Mouse (Mus musculus) splenic B cell, adult 2 months (primary cell): ENCODE measurements around the gene Nostrin.

Experiments
- DNase-seq: peaks from one replicate; pipeline ENCODE4 v3.0.0-alpha.2; 2011; ENCODE audit warnings: low read depth, low spot score
- H3K27me3 ChIP-seq: 2 replicates; pipeline ENCODE4 v1.6.1; 2012; ENCODE audit warnings: mild to moderate bottlenecking, low read length, moderate library complexity, mixed read lengths; ENCODE audit not compliant: control insufficient read depth, poor library complexity, insufficient read depth, severe bottlenecking
- H3K36me3 ChIP-seq: 2 replicates; pipeline ENCODE4 v1.6.1; 2012; ENCODE audit warnings: mild to moderate bottlenecking, low read length, moderate library complexity, mixed read lengths; ENCODE audit not compliant: control insufficient read depth, poor library complexity, insufficient read depth, severe bottlenecking

Nostrin gene

DNA sequence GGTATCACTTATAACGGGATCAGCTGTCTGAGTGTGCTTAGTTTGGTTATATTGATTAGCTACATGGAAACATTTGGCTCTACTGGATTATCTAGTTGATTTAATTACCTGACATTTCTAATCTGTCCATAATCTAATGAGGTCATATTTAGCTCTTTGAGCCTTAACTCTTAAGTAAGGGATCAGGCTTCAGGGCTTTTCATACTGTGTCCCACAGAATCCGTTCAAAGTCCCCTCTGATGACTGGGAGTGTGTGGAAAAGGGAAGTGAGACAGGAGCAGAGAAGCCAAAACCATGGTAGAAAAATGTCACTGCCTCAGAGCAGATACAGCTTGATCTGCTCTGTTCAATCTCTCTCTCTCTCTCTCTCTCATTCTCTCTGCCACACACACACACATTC lies 4.6 kb downstream of the Nostrin start:
- Histone ChIP-seq H3K27me3 (no peaks in the 10 kb centered on the region), H3K36me3 (no peaks in the 10 kb centered on the region)
- DNase-seq: no peak

DNA sequence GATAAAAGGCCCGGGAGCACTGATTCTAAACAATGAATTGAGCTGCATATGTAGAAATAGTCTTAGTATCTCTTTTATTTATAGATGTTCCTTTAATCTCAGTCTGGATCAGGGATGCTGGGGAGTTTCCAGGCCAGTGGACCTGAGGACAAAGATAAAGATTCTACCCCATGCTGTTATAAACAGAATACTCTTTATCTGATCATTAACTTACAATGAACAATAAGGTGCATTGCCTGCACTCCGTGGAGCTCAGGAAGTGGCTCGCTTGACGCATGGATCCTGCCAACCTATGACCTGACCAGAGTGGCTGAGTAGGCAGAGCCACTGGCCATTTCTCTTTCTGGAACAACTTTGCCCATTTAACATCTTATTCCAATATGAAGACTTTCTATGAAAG lies 5.2 kb downstream of the Nostrin start:
- Histone ChIP-seq H3K36me3 (no peaks in the 10 kb centered on the region), H3K27me3 (no peaks in the 10 kb centered on the region)
- no peak for DNase-seq

DNA sequence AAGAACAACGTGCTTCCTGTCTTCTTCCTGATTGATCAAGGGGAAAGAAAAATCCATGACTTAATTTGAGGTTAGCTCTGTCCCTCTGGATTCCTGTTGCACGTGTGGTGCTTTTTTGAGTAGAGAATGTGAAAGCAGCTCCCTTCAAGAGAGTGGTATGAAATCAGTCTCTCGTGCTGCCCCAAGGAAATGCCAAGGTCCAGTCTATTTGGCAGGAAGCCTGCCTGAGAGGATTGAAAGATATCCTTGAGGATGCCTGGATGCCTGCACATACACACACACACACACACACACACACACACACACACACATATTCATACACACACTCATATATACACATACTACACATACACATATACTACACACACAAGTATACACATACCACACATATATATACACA lies 13.1 kb downstream of the Nostrin start:
- DNase-seq: no peak
- Histone ChIP-seq H3K27me3 (no peaks in the 10 kb centered on the region), H3K36me3 (no peaks in the 10 kb centered on the region)

DNA sequence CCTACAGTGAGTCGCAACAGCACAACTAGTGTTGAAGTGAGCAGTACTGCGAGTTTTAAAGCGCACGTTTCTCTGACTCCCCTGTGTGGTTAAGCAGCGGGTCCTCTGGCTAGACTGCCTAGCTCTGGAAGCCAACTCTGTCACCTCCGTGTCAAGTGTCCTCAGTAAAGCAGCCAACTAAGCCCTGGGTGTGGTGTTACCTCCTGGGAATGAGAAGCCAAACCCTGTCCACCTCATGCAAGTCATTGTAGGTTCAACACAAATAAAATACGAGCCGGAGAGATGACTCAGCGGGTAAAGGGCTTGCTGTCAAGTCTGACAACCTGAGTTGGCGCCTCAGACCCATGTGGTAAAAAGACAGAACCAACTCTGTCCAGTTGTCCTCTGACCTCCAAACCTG lies 13.6 kb downstream of the Nostrin start:
- H3K36me3 ChIP-seq: no peaks in the 10 kb centered on the region
- no peaks in the 10 kb centered on the region for H3K27me3 ChIP-seq
- DNase-seq: no peak

DNA sequence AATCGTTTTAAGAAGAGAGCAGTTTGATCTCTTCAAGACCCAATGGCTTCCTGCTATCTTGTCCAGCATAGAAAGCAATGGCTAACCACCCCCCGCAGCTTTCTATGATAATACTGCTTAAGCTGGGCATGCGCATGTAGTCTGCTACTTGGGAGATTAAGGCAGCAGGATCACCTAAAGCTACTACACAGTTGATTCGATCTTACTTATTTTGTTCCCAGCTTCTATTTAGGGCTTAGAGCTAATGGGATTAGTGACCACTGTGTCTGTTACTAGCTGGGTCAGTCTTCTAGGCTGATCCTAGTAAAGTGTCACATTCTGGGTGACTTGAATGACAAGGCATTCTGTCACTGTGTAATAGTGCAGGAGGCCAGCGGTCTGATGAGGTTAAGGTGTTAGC lies 15.2 kb downstream of the Nostrin start:
- no peak for DNase-seq
- Histone ChIP-seq H3K36me3 (no peaks in the 10 kb centered on the region), H3K27me3 (no peaks in the 10 kb centered on the region)

DNA sequence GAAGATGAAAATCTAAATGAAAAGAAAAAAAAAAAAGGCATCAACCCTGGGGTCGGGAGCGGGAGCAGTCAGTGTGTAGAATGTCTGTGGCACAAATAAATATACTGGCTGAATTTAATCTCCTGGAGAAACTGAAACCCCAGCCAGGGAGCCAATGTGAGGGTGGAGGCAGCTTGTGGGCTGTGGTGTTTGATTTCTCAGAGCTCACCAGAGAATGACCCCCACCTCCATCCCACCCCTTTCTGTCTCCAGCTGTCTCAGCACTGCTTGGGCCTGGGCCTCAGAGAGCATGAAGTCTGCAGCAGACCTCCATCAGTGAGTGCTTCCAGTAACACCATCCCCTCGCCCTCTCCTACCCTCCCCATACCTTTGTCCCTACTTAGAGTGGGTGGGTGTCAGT lies 20.3 kb downstream of the Nostrin start:
- no peak for DNase-seq
- Histone ChIP-seq H3K36me3 (no peaks in the 10 kb centered on the region), H3K27me3 (no peaks in the 10 kb centered on the region)

DNA sequence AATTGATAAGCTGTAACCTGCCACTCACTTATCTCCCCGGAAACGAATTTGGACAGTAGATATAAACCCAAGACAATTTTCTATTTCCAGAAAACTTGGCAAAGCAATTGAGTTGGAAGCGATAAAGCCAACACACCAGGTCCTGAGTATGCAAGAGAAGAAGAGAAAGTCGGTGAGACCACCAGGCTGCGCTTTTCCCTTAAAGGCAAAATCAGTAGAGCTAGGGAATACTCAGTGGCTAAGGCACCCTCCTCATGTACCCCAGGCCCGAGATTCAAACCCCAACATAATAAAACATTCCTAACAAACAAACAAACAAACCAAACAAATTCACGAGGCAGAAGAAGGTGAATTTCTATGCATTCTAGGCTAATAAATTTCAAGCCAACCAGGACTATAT lies 20.7 kb downstream of the Nostrin start:
- Histone ChIP-seq H3K36me3 (no peaks in the 10 kb centered on the region), H3K27me3 (no peaks in the 10 kb centered on the region)
- no peak for DNase-seq

DNA sequence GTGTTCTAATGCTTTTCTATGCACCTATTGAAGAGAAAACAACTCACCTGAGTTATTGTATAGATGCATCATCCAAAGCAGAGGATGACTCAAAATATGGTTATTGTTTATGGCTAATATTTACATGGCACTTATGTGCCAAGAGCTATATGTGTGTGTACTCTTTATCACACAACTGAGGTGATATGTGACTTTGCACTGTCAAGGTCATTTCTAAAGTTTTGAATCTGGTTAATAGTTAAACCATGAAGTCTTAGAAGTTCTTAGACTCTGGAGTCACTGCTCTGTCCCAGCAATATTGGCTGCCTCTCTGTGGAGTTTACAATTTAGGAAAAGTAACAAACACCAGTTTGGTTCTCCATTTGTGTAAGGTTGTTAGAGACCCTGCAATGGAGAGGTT lies 23.3 kb downstream of the Nostrin start:
- DNase-seq: no peak
- H3K27me3 ChIP-seq: no peaks in the 10 kb centered on the region
- no peaks in the 10 kb centered on the region for H3K36me3 ChIP-seq

DNA sequence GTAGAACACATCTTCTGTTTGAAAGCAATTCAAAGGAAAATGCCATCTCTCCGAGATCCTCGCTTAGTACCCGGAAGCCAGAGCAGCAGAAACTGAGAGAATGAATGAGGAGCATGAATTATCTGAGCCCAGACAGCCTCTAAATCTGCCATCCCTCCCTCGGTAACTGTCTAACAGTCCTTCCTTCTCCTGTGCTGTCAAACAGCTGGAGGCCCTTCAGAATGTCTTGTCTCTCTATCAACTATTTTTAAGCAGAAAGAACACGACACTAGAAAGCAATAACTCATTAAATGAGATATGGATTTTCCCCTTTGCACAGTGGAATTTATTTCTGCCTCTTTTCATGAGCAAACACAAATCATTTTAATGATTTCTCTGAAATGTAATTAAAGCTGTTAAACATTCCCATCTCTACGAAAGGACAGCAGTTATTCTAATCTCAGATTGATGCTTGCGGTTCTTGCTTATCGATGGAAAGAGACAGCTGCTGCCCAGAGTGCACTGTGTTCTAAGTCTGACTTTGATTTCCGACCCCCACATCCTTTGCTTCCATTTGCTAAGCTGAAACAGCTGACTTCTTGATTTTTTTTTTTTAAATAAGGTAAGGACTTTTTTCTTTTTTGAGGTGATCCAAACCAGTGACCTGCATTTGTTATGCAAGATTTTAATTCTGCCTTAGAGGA lies 34.9 kb downstream of the Nostrin start:
- H3K27me3 ChIP-seq: no peaks in the 10 kb centered on the region
- no peak for DNase-seq
- H3K36me3 ChIP-seq: no peaks in the 10 kb centered on the region

DNA sequence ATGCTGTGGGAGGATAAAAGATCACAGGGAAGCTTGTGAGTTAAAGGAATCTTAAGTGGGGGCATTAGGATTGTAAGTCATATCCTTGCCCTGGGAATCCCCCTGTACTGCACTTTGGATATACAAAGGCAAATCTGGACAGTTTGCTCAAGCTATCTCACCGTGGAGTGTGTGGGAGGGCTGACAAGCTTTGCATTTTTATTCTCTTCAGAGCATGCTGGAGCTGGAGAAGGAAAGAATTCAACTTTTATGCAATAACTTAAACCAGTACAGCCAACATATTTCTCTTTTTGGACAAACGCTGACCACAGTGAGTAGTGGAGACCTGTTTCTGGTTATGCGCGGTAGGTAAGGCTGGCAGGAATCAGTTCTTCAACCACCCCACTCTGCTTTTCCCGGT lies 39.7 kb downstream of the Nostrin start:
- H3K27me3 ChIP-seq: no peaks in the 10 kb centered on the region
- no peaks in the 10 kb centered on the region for H3K36me3 ChIP-seq
- no peak for DNase-seq

DNA sequence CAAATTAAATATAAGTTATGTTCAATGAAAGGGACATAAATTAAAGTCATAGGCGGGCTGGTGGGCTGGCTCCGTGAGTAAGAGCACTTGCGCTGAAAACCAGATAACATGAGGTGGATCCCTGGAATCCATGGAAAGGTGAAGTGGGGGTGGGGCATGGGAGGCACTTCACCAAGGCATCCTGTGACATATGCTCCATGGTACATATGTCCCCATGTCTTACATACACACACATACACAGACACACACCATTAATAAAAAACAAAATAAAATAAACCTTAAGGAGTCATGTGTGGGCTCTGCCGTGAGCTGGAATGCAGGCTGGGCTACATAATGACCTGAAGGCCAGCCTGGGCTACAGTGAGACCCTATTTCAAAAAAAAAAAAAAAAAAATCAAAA lies 44.1 kb downstream of the Nostrin start:
- DNase-seq: no peak
- H3K27me3 ChIP-seq: no peaks in the 10 kb centered on the region; the same call in 1 of the 2 replicates
- H3K36me3 ChIP-seq: no peaks in the 10 kb centered on the region

DNA sequence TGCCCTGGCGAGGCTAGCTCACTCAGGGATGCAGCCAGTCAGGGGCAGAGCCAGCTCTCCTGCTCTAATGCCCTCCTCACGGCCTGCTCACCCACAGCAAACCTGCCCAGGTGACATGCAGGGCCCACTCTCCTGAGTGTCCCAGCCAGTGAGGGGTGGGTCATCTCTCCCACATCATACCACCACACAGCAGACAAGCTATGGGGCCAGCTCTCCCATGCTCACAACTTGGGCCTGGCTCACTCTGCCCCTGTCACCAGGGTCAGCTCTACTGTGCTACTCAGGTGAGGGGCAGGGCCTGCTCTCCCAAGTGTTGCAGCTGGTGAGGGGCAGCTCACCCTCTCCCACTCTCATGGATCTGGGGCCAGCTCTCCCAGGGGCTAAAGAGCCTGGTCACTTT lies 52.4 kb downstream of the Nostrin start:
- H3K36me3 ChIP-seq: no peaks in the 10 kb centered on the region
- H3K27me3 ChIP-seq: no peaks in the 10 kb centered on the region
- DNase-seq: no peak

DNA sequence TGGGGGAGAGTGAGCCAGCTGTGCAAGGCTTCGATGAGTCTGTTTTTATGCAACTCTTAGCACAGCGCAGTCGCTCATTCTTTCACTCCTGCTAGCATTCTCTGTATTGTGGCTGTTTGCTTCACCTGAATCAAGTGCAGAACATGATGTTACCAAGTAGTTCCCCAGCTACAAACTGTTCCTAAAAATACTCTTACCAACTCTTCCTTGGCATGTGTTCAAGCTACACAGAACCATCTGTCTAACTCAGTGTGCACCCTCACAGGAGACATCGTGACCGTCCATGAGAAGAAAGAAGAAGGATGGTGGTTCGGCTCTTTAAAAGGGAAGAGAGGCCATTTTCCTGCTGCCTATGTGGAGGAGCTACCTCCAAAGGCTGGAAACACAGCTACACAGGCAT lies 53.1 kb downstream of the Nostrin start:
- Histone ChIP-seq H3K27me3 (no peaks in the 10 kb centered on the region), H3K36me3 (no peaks in the 10 kb centered on the region)
- DNase-seq: no peak

DNA sequence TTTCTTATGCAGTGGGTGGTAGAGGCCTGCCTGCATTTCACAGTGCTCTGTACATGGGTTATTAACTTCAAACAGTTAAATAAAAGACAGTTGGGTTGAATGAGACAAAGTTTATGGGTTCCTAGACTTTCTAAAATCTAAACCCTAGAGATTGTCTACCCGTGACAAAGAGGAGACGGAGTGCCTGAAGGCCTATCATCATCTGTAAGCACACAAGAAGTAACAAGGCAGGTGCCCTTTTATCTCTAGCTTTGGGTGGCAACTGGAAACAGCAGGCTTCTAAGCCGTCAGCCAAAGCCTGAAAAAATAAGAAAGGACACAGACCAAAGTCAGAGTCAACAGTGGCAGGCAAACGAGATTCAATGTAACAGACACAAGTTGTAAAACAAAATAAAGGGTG lies 53.6 kb downstream of the Nostrin start:
- H3K36me3 ChIP-seq: no peaks in the 10 kb centered on the region
- no peak for DNase-seq
- no peaks in the 10 kb centered on the region for H3K27me3 ChIP-seq

DNA sequence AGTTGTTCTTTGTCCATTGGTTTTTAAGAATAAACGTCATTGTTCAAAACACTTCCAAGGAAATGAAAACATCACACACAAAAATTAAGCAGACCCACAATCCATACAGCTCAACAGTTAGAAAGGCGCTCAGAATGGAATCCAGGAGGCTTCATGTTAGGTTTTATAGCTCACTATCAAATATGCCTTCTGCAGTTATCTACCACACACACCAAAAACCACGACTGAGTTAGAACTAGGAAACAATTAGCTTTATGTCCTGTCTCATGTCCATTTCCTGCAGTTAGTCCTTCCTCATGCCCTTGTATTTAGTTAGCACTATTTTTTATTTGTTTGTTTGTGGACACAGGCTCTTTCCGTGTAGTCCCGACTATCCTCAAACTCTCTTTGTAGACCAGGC lies 55.5 kb downstream of the Nostrin start:
- no peaks in the 10 kb centered on the region for H3K36me3 ChIP-seq
- no peaks in the 10 kb centered on the region for H3K27me3 ChIP-seq
- no peak for DNase-seq

DNA sequence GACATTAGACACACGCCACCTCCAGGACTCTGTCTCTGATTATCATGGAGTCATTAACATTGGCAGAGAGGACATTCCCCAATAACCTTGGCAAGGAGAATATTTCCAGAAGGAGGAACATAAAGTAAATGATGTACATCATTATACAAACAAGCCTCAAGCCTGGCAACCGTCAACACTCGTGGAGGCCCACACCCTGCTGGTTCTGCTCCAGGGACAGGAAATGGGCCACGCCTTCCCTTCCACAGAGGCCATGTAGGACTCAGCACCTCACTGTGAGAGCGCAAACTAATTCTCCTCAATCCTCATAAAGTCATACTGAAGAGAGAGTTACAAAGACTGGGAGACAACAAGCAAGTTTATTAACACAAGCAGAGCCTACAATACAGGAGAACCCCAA lies 58.0 kb downstream of the Nostrin start:
- Histone ChIP-seq H3K27me3 (no peaks in the 10 kb centered on the region), H3K36me3 (no peaks in the 10 kb centered on the region)
- DNase-seq: no peak
